Mouse (Mus musculus): ENCODE data around the gene Mcrs1.
"Not testable (repeated sequence)": the region's sequence is repeated elsewhere in the genome, so short reads cannot be mapped to it uniquely, and the experiment has no call there.

Mcrs1 gene
- long read RNA-seq, experiment 1, transcript Mcrs1-201 (15 exons, 1,916 nt), result major isoform, 32 of 37 reads
- long read RNA-seq, experiment 1, partial matches to known transcripts, result 1 of 37 reads
- long read RNA-seq, experiment 1, other reads (novel, unspliced or antisense), result 4 of 37 reads
- long read RNA-seq, experiment 2, transcript Mcrs1-201 (15 exons, 1,916 nt), result major isoform, 41 of 47 reads
- long read RNA-seq, experiment 2, partial matches to known transcripts, result 2 of 47 reads
- long read RNA-seq, experiment 2, other reads (novel, unspliced or antisense), result 3 of 47 reads

GRCm38 (mm10) chr15:99251626-99252380 lies at the start of gene Mcrs1:
Gene Mcrs1, minus strand, starts transcription at chr15:99251961.
- intact Hi-C loops (cut with DNase I), result no loop called here

GRCm38 (mm10) chr15:99296213-99296612 lies 44.5 kb upstream of the Mcrs1 start:
- intact Hi-C loops (cut with DNase I), result no loop called here

GRCm38 (mm10) chr15:99295484-99295981 lies 43.8 kb upstream of the Mcrs1 start, which contains the start of gene Fam186b:
Gene Fam186b, minus strand, starts transcription at chr15:99295888.
- intact Hi-C loops (cut with DNase I), result no loop called here

- intact Hi-C loops (cut with DNase I), result no loop called here
Observed at GRCm38 (mm10) chr15:99294813-99295374, 43.1 kb upstream of the Mcrs1 start, which contains the start of gene Prpf40b. Gene Prpf40b, plus strand, starts transcription at chr15:99295087.

- intact Hi-C loops (cut with DNase I), result no loop called here
Observed at GRCm38 (mm10) chr15:99294287-99294686, 42.5 kb upstream of the Mcrs1 start.

GRCm38 (mm10) chr15:99290586-99290985 lies 38.8 kb upstream of the Mcrs1 start:
- intact Hi-C loops (cut with DNase I), result no loop called here

GRCm38 (mm10) chr15:99285189-99285535 lies 33.4 kb upstream of the Mcrs1 start:
- intact Hi-C loops (cut with DNase I), result no loop called here

GRCm38 (mm10) chr15:99284527-99285188 lies 32.9 kb upstream of the Mcrs1 start:
- intact Hi-C loops (cut with DNase I), result no loop called here

GRCm38 (mm10) chr15:99283456-99283855 lies 31.7 kb upstream of the Mcrs1 start:
- intact Hi-C loops (cut with DNase I), result no loop called here

- intact Hi-C loops (cut with DNase I), result no loop called here
Observed at GRCm38 (mm10) chr15:99278271-99278670, 26.5 kb upstream of the Mcrs1 start.

- intact Hi-C loops (cut with DNase I), result no loop called here
Observed at GRCm38 (mm10) chr15:99276095-99276494, 24.3 kb upstream of the Mcrs1 start.

- intact Hi-C loops (cut with DNase I), result loop anchor here (1.0 kb wide), 1 partner anchor 50 kb away; no protein-coding TSS in a partner anchor
Observed at GRCm38 (mm10) chr15:99265679-99266078, 13.9 kb upstream of the Mcrs1 start.

- intact Hi-C loops (cut with DNase I), result no loop called here
Observed at GRCm38 (mm10) chr15:99264363-99264762, 12.6 kb upstream of the Mcrs1 start.

GRCm38 (mm10) chr15:99262702-99263101 lies 10.9 kb upstream of the Mcrs1 start:
- intact Hi-C loops (cut with DNase I), result no loop called here

- intact Hi-C loops (cut with DNase I), result no loop called here
Observed at GRCm38 (mm10) chr15:99259730-99260252, 8.0 kb upstream of the Mcrs1 start.

GRCm38 (mm10) chr15:99259167-99259729 lies 7.5 kb upstream of the Mcrs1 start:
- intact Hi-C loops (cut with DNase I), result no loop called here

- intact Hi-C loops (cut with DNase I), result no loop called here
Observed at GRCm38 (mm10) chr15:99255241-99255749, 3.5 kb upstream of the Mcrs1 start.

- intact Hi-C loops (cut with DNase I), result no loop called here
Observed at GRCm38 (mm10) chr15:99254477-99255005, 2.8 kb upstream of the Mcrs1 start.

- intact Hi-C loops (cut with DNase I), result no loop called here
Observed at GRCm38 (mm10) chr15:99253772-99254171, 2.0 kb upstream of the Mcrs1 start.

- intact Hi-C loops (cut with DNase I), result not testable (repeated sequence)
Observed at GRCm38 (mm10) chr15:99253175-99253479, 1.4 kb upstream of the Mcrs1 start.

Data from adrenal gland (tissue).